Mouse (Mus musculus): ENCODE measurements at regions not wholly inside any gene's neighbourhood (a gene's known extent, or its start where the extent isn't known, plus 50 kb on each side); places are given as distances from the start of the nearest gene placed in this dataset.

DNA sequence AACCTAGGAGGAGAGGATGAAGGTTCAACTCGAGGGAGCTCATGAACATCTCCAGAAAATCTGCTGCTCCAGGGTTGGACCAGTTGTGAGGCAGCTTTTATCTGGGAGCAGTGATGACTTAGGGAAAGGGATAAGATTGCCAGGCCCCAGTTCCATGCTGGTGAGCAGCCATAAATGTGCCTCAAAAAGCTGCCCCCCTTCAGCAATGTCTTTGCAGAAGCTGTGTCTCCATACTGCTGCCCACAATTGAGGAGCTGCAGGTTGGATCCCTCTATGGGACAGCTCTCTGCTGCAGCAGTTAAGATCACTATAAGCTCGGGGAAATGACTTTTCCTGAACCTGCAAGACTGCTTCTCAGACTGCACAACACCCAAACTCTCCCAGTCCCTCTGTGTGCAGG lies 543.7 kb downstream of the Nfib start:
- DNase-seq (ENCODE audit: low read depth, low spot score), result no peak

DNA sequence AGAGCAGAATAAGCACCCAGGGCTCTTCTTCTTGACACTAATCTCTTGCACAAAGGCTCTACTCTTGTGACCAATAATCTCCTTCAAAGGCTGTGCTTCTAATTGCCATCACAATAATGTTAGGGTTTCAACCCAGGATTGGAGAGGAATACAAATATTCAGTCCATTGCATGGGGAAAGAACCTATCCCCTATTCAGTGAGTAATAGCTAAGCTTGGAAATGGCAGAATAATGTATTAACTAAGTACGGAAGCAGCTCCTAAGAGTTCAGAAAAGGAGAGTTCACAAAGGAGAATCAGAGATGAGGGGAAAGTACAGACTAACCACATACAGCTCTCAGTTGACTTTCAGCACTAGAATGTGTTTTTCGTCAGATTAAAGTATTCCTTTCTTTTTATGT lies 544.3 kb downstream of the Nfib start:
- no peak for DNase-seq (ENCODE audit: low read depth, low spot score)

DNA sequence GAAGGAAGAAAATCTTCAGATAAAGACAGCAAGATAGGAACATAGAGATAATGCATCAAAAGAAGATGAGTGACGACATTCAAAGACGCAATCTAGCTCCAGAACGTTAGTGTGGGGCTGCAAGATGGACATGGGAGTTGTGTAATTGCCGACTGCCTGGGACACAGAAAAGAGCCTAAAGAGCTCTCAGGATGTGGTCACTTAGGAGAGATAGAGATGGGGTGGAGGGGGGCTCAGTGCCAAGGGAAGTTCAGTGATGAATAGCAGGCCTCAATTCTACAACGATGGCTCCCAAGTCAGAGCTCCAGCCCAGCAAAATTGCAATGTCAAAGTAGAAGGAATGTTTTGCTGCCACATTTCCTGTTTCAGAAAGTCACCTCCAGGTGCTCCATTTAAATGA lies 545.3 kb downstream of the Nfib start:
- no peak for DNase-seq (ENCODE audit: low read depth, low spot score)

DNA sequence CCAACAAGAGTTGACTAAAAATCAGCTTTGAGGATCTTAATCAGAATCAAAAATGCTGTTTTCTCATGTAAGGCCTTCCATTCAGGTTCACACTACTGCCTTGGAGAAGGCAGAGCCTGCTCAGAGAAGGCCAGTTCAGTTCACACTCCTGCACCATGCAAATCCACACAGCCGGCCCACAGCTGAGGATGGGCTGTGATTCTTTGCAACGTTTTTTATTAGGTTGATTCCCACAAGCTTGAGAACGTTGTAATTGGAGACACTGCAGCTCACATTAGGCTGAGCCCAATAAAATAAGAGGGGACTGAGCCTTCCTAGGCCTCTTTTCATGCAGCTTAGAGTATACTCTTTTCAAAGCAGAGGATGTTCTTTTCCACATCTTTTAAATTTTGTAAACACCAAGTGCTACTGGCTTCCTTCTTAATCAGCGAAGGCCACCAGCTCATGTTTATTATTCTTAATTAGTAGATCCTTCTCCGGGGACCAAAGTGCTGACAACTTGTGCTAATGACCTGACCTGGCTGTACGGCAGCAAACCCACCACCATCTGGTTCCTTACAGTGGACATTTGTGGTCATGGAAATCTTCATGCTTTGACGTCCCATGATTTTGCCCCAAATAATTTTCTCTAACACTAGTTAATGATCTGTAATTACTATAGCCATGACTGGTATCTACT lies 549.8 kb downstream of the Nfib start:
- no peak for DNase-seq (ENCODE audit: low read depth, low spot score)

DNA sequence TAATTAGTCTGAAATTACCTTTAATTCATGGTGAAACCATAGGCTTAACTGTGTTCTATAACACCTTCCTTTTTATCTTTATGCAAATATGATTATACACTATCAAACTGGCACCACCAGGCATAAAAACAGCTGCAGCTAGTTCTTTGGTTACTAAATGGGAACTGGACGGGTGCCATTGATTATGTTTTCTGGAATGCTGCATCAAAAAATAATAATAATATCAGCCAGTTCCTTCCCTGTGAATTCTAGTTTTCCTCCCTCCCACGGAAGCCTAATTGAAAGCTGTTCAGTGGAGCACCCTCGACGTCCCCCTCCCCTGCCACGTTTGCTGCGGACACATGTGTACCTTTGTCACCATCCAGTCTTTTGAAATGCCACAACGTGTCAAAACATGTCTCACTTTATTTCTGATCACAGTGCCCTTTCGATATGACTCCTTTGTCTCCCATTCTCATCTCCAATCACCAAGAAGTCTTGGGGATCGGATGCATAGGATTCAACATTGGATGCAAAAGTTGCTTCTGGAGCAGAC lies 551.5 kb downstream of the Nfib start:
- DNase-seq (ENCODE audit: low read depth, low spot score), result no peak

DNA sequence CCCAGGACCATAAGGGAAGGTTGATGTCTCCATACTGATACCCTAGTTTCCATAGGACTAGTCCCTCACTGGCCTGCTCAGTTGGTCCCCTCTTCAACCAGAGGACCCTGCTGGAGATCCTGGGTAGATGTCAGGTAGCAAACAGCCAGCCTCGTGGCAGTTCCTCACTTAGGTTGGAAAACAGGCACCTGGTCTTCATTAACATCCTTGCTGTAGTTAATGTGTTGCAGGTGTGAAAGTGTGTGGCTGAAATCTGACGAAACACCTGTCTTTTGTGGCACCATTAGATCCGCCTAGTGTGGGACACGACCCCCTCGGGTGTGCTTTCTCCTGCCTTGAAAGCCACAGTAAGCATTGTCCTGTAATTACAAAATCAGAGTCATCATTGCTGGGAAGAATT lies 551.9 kb downstream of the Nfib start:
- DNase-seq (ENCODE audit: low read depth, low spot score), result no peak

DNA sequence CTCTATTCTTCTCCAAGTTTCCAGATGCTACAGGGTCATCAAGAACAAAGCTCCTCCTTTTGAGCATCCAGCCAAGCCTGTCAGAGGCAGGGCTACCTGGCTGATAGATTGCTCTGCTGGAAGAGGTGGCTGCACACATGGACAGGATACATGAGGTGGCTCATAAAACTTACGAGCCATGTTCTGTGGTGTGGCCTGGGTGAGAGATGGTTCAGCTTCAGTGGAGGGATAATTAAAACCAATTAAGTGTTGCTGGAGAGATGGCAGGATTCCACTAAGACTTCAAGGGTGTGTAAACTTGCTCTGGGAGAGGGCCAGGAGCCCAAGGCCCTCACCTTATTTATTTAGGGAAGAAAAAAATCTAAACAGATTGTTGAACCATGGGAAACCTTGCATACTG lies 555.6 kb downstream of the Nfib start:
- no peak for DNase-seq (ENCODE audit: low read depth, low spot score)

DNA sequence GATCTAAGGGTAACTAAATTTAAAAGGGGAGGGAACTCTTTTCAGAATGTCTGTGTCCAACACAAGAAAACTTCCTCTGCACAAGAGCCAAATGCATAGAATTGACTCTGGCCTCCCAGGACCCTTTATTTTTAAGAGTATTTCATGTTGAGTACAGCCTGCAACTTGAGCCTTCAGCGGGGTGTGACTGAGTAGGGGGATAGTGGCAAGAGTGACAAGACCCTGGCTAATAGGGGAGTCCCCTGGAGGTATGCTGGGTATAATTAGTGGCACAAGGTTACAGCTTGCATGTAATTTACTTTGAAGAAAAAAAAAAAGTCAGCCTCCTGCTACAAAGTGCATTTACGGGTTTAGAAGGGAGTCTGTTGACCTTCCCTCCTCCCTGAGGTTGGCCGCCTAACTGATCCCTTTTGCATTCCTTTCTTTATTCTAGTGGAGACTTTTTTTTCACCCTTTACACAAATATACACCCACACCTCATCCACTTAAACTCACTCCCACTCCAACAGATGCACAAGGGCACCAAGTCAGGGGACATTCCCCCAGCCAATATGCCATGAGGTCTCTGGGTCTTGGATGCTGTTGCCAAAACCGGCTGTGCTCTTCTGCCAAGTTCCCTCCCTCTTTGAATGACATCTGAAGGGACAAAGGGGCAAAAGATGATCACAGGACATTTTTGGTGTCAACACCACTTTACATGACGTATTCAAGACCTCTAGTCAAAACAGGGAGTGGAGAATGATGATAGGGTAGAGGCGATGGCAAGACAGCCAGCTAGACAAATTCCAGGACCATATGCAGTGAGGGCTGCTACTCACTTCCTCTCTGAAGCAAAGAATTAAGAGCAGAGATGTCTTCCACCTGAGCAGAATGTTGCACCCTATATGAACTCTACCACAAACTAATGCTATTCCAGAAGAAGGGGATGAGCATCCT lies 557.2 kb downstream of the Nfib start:
- no peak for DNase-seq (ENCODE audit: low read depth, low spot score)

DNA sequence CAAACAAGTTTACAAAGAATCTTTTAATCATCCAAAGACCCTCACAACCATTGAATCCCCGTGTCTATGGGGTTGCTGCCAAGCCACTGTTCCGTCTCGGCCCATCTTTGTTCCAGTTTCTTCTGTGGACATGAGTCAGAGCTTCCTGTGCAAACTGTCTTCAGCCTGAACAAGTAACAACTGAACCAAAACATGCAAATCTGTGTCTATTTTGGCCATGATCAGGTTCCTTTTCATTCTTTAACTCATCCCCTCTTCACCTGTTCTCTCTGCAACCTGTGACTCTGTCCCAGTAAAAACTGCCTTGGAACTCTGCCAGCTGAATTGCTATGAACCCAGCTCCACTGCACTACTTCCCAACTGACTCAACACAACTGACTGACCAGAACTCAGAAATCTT lies 563.2 kb downstream of the Nfib start:
- DNase-seq (ENCODE audit: low read depth, low spot score), result no peak

DNA sequence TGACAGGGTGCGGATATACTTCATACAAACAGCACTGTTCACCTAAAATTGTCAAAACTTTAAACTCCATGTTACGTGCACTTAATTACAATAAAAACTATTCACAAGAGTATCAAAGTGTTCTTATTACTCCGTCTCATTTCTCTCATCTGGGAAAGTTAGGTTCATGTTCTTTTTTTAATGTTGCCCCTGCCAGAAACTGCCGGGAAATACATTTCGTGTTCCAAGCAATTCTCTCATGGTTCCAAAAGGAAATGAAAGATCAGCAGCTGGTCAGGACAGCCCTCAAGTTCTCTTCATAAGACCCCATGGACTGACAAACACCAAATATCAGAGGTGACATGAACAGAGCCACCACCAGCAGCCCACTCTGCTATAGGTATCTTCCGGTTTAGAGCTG lies 565.7 kb downstream of the Nfib start:
- no peak for DNase-seq (ENCODE audit: low read depth, low spot score)

DNA sequence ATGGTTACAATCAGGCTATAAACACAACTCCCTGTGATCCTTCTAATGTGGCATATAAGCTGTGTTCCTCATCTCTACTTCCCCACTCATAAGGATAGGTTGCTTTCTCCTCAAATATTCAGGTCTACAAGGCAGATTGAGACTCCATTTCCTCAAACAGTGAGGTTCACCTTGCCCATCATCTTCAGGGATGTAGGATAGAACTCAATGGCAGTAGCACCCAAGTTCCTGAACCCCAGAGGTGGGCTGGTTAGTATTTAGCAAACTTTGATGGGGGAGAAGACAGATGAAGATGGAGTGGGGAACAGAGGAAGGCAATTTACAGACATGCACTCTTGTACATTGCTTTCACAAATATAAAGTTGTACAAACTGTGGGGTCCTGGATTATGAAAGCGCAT lies 566.5 kb downstream of the Nfib start:
- DNase-seq (ENCODE audit: low read depth, low spot score), result no peak

DNA sequence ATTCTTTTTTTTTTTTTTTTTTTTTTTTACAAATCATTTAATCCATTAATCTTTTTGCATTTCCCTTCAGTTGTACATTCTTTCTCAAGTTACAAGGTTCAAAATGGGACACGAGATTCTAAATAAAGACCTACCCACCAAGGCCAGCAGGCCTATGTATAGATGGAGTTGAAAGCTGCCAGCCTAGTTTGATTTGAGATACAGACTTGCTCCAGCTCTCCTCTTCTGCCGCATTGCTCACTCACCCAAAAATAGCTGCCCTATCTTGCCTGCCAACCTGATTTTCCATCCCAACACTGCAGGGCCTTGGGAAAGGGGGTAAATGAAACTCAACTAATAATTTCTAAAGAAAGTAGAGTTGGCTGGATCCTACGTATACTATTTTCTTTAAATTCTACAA lies 572.7 kb downstream of the Nfib start:
- no peak for DNase-seq (ENCODE audit: low read depth, low spot score)

DNA sequence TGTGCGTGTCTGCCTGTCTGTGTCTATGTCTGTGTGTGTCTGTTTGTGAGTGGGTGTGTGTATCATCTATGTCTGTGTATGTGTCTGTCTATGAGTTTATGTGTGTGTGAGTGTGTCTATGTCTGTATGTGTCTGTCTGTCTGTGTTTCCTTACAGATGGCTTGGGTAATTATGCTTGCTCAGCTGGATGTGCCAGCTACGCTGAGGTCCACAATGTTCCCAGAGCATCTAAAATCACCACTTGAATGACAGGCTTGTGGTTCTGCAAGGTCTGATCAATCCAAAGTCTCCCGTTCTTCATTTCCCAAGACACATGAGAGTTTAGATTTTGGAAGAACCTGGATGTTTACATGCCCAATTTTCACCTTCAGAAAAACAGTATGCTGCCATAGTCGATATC lies 573.2 kb downstream of the Nfib start:
- no peak for DNase-seq (ENCODE audit: low read depth, low spot score)

DNA sequence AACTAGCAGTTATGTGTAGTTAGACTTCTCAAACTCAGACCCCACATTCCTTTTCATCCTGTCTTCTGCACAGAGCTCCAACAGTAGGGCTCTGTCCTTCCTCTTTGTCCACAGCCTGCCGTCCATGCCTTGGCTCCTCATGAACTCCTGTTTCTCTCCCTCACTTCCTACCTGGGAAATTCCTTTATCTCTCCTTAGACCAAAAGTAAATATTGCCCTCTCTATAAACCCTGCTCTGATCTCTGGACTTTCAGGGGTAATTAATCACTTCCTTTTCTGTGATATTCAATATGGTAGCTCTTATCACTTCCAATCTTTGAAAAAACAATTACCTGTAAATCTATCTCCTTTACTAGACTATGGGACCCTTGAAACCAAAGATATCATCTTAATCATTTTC lies 576.1 kb downstream of the Nfib start:
- DNase-seq (ENCODE audit: low read depth, low spot score), result no peak

DNA sequence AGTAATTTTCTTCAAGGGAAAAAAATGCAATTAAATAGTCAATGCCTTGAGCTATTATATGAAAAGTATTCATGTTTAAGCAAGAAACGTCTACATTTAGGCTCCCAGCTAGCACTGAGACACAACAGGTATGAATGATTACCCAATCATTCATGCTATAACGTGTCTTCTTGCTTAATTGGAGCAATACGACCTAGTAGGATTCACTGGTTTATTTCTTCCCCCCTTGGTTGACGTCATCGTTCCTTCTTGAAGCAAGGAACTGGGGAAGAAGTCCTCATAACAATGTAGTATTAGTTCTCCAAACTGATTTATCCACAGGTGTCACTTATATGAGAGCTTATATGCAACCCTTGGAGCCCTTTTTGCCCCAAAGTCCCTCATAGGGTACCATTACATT lies 581.8 kb downstream of the Nfib start:
- DNase-seq (ENCODE audit: low read depth, low spot score), result no peak

DNA sequence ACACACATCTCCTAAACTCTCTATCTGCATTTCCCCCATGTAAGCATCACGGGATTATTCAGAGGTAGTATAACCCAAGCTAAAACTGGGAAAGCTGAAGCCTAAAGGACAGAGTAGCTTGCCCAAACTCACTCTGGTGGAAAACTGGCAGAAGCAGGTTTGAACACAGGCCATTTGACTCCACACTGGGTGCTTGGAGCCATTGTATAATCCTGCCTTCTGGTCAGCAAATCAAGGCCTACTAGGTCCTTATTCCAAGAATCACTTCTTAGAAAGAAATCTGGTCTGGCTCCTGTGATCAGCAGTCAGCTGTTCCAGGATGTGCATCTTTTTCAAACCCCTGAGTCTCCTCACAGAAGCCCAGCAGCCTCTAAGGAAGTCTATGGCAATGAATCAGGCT lies 582.4 kb downstream of the Nfib start:
- no peak for DNase-seq (ENCODE audit: low read depth, low spot score)

DNA sequence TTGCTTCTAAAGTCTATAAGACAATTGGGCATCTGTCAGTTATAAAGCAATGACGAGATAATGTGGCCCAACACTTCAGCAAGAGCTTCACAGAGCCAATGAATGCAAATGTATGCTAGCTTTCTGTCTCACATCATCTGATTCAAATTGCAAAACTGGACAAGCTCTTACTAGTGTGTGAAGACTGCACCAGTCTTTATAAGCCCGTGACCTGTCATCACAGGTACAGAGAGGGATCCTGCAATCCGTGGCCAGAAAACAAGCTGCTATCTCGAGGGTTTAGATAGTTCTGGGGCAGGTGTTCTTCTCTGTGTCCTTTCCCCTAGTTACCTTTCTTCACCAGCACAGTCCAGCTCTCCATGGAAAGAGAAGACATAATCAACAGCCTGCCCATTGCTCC lies 584.8 kb downstream of the Nfib start:
- no peak for DNase-seq (ENCODE audit: low read depth, low spot score)

DNA sequence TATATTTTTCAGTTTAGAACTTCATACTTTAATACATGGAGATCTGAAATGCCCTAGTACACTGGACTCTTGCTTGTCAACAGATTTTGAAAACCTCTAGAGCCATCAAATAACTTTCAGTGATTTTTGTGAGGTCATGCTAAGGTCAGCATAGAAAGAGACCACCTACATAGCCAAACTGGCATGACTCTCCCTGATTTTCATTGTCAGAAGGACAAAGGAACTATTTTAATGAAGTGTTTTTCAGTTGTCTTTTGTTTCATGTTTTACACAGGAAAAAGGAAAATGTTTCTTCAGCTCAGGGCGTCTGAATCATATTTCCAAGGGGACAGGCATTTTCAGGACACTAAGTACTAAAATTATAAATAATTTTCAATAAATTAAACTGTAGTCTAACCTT lies 585.2 kb downstream of the Nfib start:
- no peak for DNase-seq (ENCODE audit: low read depth, low spot score)

DNA sequence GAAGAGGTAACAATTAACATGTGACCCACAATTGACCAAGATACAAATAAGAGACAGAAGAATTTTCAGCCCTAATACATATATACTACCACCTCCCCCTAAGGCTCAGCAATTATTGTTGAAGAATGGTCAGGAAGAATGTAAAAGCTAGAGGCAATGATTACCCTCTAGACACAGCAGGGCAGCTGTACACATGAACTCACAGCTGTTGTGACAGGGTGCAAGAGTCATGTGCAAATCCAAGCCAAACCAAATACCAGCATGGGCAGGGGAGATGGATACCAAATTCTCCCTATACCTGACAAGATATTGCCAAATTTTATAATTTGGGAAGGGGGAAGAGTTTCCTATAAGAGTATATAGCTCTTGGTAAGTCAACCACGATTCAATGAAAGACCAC lies 603.7 kb downstream of the Nfib start:
- no peak for DNase-seq (ENCODE audit: low read depth, low spot score)

DNA sequence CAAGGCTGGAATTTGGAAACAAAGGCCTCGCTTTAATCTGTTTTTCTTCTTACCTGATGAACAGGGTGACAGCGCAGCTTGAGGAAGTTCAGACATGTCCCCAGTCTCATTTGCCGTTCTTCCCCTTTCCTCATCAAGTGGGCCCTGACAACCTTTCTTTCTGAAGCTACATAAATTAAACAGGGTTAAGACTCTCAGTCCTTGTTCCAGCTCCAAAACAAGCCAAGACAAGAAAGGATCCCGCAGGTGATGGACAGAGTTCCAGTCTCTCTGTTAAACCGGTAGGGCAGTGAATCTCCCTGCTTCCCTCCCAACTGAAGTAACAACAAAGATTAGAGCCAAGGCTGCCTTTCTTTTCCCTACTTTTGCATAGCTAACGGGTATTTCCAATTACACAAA lies 605.6 kb downstream of the Nfib start:
- DNase-seq (ENCODE audit: low read depth, low spot score), result no peak

DNA sequence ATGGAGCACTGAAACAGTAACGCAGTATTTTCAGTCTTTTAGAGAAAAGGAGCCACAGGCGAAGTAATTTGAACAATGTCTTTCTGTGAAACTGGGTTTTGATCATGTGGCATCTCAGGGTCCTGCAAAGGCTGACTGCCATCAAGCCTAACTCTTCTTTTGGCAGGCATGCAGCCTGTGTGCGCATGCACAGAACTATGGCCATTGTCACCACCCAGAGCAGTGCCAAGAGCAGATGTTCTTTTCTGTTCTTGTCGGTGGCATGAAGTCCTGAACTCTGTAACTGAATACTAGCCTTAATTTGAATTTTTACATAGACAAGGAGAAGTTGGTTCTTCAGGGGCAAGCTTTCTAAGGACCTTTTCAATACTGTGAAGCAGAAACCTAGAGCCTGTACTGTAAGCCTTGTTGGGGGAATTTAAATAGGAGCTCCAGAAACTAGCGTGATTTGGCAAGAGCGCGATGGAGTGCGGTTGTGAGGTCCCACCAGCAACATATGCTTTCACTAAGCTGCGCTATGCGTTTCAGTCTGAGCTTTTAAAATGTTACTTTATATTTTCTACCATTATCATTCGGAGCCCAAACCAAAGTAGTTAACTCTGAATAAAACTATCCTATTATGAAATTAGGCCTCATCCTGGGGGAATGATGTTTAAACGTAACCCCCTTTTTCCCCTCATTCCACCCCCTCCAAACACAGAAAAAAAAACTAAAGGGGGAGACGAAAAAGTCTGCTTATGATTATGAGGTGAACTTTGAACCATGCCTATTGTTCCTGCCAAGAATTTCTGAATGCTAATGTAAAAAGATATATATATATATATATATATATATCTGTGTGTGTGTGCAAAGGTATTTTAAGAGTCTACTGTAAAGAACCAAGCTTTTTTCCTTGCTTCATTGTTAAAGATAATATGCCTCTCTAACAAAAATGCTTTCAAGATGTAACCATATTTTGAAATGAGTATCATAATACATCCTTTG lies 606.3 kb downstream of the Nfib start:
- no peak for DNase-seq (ENCODE audit: low read depth, low spot score)

All from ES-CJ7 (cell line).